Mouse (Mus musculus) lung, postnatal 0 days (tissue): Measurements from ENCODE around the gene Cdyl. TPM values are rescaled to one million over a fixed set of nuclear protein-coding genes. Genes with fewer than 3 reads are reported as not detected.

Experiments
- ATAC-seq: fragments of 200-750 bp; cut with Nextera tagmentation; 2 replicates; pipeline ENCODE4 v1.8.0; 2017; ENCODE audit warnings: moderate library complexity
- DNase-seq: peaks from one replicate; pipeline ENCODE4 v3.0.0-alpha.2; 2016; ENCODE audit warnings: low spot score
- H3K27ac ChIP-seq: fragments of 300-500 bp; sonication (generic); 2 replicates; pipeline ENCODE4 v1.5.1; 2014; ENCODE audit warnings: antibody characterized with exemption, mild to moderate bottlenecking, low read length, mixed read lengths
- H3K27me3 ChIP-seq: fragments of 300-500 bp; sonication (generic); replicated peaks from 2 replicates; pipeline ENCODE4 v1.6.1; 2014; ENCODE audit warnings: low read length, mixed read lengths; ENCODE audit not compliant: insufficient read depth
- H3K36me3 ChIP-seq: fragments of 300-500 bp; sonication (generic); 2 replicates; pipeline ENCODE4 v1.6.1; 2014; ENCODE audit warnings: low read length, mixed read lengths; ENCODE audit not compliant: insufficient read depth
- H3K4me1 ChIP-seq: fragments of 300-500 bp; sonication (generic); 2 replicates; pipeline ENCODE4 v1.6.1; 2014; ENCODE audit warnings: antibody characterized with exemption, low read depth, low read length, mixed read lengths; ENCODE audit not compliant: insufficient read depth
- H3K4me2 ChIP-seq: fragments of 300-500 bp; sonication (generic); replicated peaks from 2 replicates; pipeline ENCODE4 v1.6.1; 2014; ENCODE audit warnings: low read depth, mild to moderate bottlenecking, low read length, moderate library complexity, mixed read lengths
- H3K4me3 ChIP-seq: fragments of 300-500 bp; sonication (generic); 2 replicates; pipeline ENCODE4 v1.5.1; 2014; ENCODE audit warnings: low read depth, low read length
- H3K9ac ChIP-seq: fragments of 300-500 bp; sonication (generic); replicated peaks from 2 replicates; pipeline ENCODE4 v1.6.1; 2014; ENCODE audit warnings: low read depth, mild to moderate bottlenecking
- H3K9me3 ChIP-seq: fragments of 300-500 bp; sonication (generic); 2 replicates; pipeline ENCODE4 v1.6.1; 2016; ENCODE audit warnings: low read length, mixed read lengths
- CTCF ChIP-seq: IDR thresholded peaks from 2 replicates; pipeline ENCODE4 v1.5.1; 2016; ENCODE audit warnings: antibody characterized with exemption, mild to moderate bottlenecking
- EP300 ChIP-seq: IDR thresholded peaks from 2 replicates; pipeline ENCODE4 v1.6.1; 2016; ENCODE audit warnings: antibody characterized with exemption, mild to moderate bottlenecking, control low read depth
- WGBS: fragments of 180-500 bp; shearing (Covaris S2); extraction: QIAGEN DNeasy Blood & Tissue Kit; methylation state at CpG from one replicate; pipeline ENCODE4 v1.1.7; 2014; 5-methylcytosine and 5-hydroxymethylcytosine counted together
- polyA plus RNA-seq: library from polyadenylated mRNA; unstranded; fragments of >200 nt; fragmentation: Nextera tagmentation; extraction: Ambion mirVana; gene quantifications from 2 replicates; pipeline ENCODE4 v1.2.1, GENCODE M21; 2015

The Cdyl gene
- polyA plus RNA-seq, 1 experiment from 2014 or later = 9.4 TPM

- TF ChIP-seq CTCF = no peak
- no peak for TF ChIP-seq EP300
- 32% methylated on average over 1 of the region's 1 CpGs for WGBS
Observed at GRCm38 (mm10) chr13:35723073-35723472, 63.4 kb downstream of the Cdyl start.

GRCm38 (mm10) chr13:35726025-35726424 lies 66.4 kb downstream of the Cdyl start:
- H3K4me1 ChIP-seq = no peaks in the 10 kb centered on the region
- H3K9me3 ChIP-seq = no peaks in the 10 kb centered on the region
- 88% methylated on average over 3 of the region's 3 CpGs for WGBS
- no peak for DNase-seq
- H3K27ac ChIP-seq = no peak overlapping the region
- H3K4me3 ChIP-seq = no peak overlapping the region
- TF ChIP-seq CTCF = no peak
- no peak for TF ChIP-seq EP300
- no peak overlapping the region for H3K9ac ChIP-seq
- H3K27me3 ChIP-seq = no peaks in the 10 kb centered on the region
- no peaks in the 10 kb centered on the region for H3K36me3 ChIP-seq
- no peak for ATAC-seq
- no peak overlapping the region for H3K4me2 ChIP-seq

More at GRCm38 (mm10) chr13:35723073-35723472, 63.4 kb downstream of the Cdyl start:
- DNase-seq (no peak), ATAC-seq (no peak)
- no peaks in the 10 kb centered on the region for H3K4me1 ChIP-seq
- H3K4me3 ChIP-seq = no peak overlapping the region
- H3K27ac ChIP-seq = no peak overlapping the region
- no peak overlapping the region for H3K9ac ChIP-seq
- no peaks in the 10 kb centered on the region for H3K27me3 ChIP-seq
- H3K9me3 ChIP-seq = no peaks in the 10 kb centered on the region
- no peaks in the 10 kb centered on the region for H3K36me3 ChIP-seq
- H3K4me2 ChIP-seq = no peak overlapping the region

GRCm38 (mm10) chr13:35732131-35732530 lies 72.5 kb downstream of the Cdyl start:
- no peak for DNase-seq
- Histone ChIP-seq H3K27ac (no peak overlapping the region), H3K4me2 (no peak overlapping the region), H3K36me3 (no peaks in the 10 kb centered on the region), H3K9ac (no peak overlapping the region), H3K27me3 (no peaks in the 10 kb centered on the region), H3K4me1 (no peaks in the 10 kb centered on the region), H3K4me3 (no peak overlapping the region), H3K9me3 (no peaks in the 10 kb centered on the region)
- TF ChIP-seq EP300 (no peak), CTCF (no peak)
- 70% methylated on average over 4 of the region's 4 CpGs for WGBS
- ATAC-seq = no peak

- Histone ChIP-seq H3K4me2 (no peak overlapping the region), H3K27ac (no peak overlapping the region), H3K4me1 (no peaks in the 10 kb centered on the region), H3K4me3 (no peak overlapping the region), H3K9me3 (no peaks in the 10 kb centered on the region), H3K9ac (no peak overlapping the region), H3K27me3 (no peaks in the 10 kb centered on the region), H3K36me3 (no peaks in the 10 kb centered on the region)
- peak; percentile 35 for DNase-seq
- TF ChIP-seq CTCF (no peak), EP300 (no peak)
- no peak; the same call in 1 of the 2 replicates for ATAC-seq
- 84% methylated on average over 5 of the region's 5 CpGs for WGBS
Observed at GRCm38 (mm10) chr13:35732891-35733596, 73.4 kb downstream of the Cdyl start.

GRCm38 (mm10) chr13:35737565-35737964 lies 77.9 kb downstream of the Cdyl start:
- Histone ChIP-seq H3K36me3 (no peaks in the 10 kb centered on the region), H3K27me3 (no peaks in the 10 kb centered on the region), H3K9me3 (no peaks in the 10 kb centered on the region), H3K4me2 (no peak overlapping the region), H3K27ac (no peak overlapping the region), H3K4me1 (peaks cover 2% of the 10 kb centered on the region; the same call in 1 of the 2 replicates), H3K4me3 (no peak overlapping the region), H3K9ac (no peak overlapping the region)
- WGBS = 30% methylated on average over 2 of the region's 2 CpGs
- DNase-seq = no peak
- no peak for ATAC-seq
- TF ChIP-seq EP300 (no peak), CTCF (no peak)

- no peak for ATAC-seq
- WGBS = 45% methylated on average over 2 of the region's 2 CpGs
Observed at GRCm38 (mm10) chr13:35738210-35738609, 78.6 kb downstream of the Cdyl start.

More at GRCm38 (mm10) chr13:35738210-35738609, 78.6 kb downstream of the Cdyl start:
- Histone ChIP-seq H3K27me3 (no peaks in the 10 kb centered on the region), H3K4me2 (no peak overlapping the region), H3K9ac (no peak overlapping the region), H3K27ac (no peak overlapping the region), H3K9me3 (no peaks in the 10 kb centered on the region), H3K4me3 (no peak overlapping the region), H3K4me1 (peaks cover 7% of the 10 kb centered on the region; the same call in 1 of the 2 replicates), H3K36me3 (no peaks in the 10 kb centered on the region)
- no peak for DNase-seq
- no peak for TF ChIP-seq CTCF
